Mouse (Mus musculus) CD4-positive, CD25-positive, alpha-beta regulatory T cell, adult 9 weeks (primary cell): Measurements from ENCODE around the gene Faap24. TPM values are rescaled to one million over a fixed set of nuclear protein-coding genes. Genes with fewer than 3 reads are reported as not detected.

Source experiments
- polyA plus RNA-seq: library from polyadenylated mRNA; unstranded; fragments of 100-300 nt; shearing (Covaris generic); gene quantifications from one replicate; pipeline ENCODE4 v1.2.1, GENCODE M21; 2017

The Faap24 gene
- 33.6 TPM for polyA plus RNA-seq

DNA sequence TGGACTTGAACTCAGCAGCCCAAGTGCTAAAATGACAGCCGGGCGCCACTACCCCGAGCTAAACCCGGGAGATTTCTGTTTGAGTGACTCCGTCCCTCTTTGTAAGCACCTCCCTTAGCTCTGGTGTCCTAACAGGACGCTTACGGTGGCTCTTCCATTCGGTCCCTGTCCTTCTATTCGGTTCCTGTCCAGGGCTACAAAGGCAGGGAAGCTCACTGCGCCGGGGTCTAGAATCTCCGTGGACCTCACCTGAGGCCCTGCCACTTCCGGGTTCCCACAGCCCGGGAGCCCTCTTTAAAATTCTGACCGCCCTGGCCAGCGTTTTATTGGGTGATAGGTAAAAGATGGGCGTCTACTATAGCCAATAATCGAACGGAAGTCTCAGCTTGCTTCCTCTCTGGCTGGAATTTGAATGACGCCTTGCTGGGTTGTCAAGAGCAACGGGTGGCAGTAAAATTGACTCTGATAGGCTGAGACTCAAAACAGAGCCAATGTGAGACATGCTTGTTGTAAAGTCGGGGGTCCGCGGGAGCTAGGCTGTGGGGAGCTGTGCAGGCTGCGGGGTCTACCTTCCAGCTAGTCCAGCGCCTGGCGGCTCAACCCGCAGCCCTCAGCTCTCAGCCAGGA lies at the start of gene Faap24, which contains the start of gene Cep89:
Gene Faap24 (minus strand): TSS at position 295 of the 627 bp plus-strand sequence.
Gene Cep89 (plus strand): TSS at position 494 of the 627 bp plus-strand sequence.

Other genes starting within 250 kb of the Faap24 start
- gene Slc7a10, start 210.5 kb downstream of the Faap24 start, polyA plus RNA-seq = 11.8 TPM
- gene Lrp3, start 181.3 kb downstream of the Faap24 start, polyA plus RNA-seq = 2.6 TPM
- 24.5 TPM for gene Gpatch1, start 78.4 kb downstream of the Faap24 start, polyA plus RNA-seq
- gene Rhpn2, start 62.7 kb downstream of the Faap24 start, polyA plus RNA-seq = 0.11 TPM
- 15.3 TPM for gene Cep89, start 199 bp upstream of the Faap24 start, polyA plus RNA-seq
- not detected for gene Slc7a9, start 52.0 kb upstream of the Faap24 start, polyA plus RNA-seq
- gene Tdrd12, start 140.9 kb upstream of the Faap24 start, polyA plus RNA-seq = 0.27 TPM
- 41.8 TPM for gene Nudt19, start 159.5 kb upstream of the Faap24 start, polyA plus RNA-seq
- gene Rgs9bp, start 188.7 kb upstream of the Faap24 start, polyA plus RNA-seq = not detected
- 68.3 TPM for gene Ankrd27, start 189.4 kb upstream of the Faap24 start, polyA plus RNA-seq